Mouse (Mus musculus): ENCODE measurements around the gene Tmem168. TPM values are rescaled to one million over a fixed set of nuclear protein-coding genes. Genes with fewer than 3 reads are reported as not detected.

The Tmem168 gene
- polyA plus RNA-seq, 1 experiment from 2014 or later, result 25.5 TPM

DNA sequence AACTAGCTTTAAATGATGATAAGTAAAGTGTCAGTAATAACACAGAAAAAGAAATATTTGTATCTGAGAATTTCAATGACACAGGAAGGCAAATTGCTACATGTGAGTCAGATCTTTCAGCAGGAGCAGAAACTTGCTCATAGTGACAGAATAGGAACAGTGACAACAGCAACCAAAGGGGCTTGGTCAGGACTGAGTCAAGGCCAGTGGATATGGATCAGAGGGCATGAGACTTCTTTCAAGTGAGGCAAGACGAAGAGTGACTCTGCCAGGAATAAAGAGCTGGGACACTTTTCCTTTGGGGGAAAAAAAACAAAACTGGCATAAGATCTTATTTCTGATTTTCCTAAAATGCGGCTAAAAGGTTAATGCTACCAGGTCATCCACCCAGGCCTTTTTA, 52.6 kb downstream of the Tmem168 start:
- Histone ChIP-seq H3K9me3 (no peaks in the 10 kb centered on the region), H3K36me3 (no peaks in the 10 kb centered on the region), H3K4me3 (no peak overlapping the region), H3K9ac (no peak overlapping the region), H3K4me1 (replicated peaks) (no peaks in the 10 kb centered on the region), H3K4me2 (no peak overlapping the region), H3K27ac (no peak overlapping the region), H3K27me3 (no peaks in the 10 kb centered on the region)
- ATAC-seq (ENCODE audit: low FRiP score), result no peak
- WGBS, result 83% methylated on average over 2 of the region's 2 CpGs

DNA sequence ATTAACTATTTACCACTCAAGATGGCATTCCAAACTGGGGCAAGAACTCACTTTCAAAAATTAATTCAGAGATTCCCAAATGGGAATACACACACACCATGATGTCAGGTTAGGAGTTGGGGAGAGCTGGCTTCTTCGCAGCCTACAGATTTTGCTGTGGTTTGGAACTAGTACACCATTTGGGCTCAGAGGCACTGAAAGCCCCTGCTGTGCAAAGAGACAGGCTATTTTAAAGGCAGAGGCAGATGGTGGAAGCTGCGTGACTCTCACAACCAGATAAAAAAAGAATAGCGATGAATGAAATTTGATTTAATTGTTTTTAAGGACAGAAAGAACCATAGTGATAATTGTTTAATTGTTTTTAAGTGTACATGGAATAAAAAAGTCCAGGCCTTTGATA, 66.1 kb downstream of the Tmem168 start:
- ATAC-seq (ENCODE audit: low FRiP score), result no peak
- WGBS, result 78% methylated on average over 3 of the region's 3 CpGs

DNA sequence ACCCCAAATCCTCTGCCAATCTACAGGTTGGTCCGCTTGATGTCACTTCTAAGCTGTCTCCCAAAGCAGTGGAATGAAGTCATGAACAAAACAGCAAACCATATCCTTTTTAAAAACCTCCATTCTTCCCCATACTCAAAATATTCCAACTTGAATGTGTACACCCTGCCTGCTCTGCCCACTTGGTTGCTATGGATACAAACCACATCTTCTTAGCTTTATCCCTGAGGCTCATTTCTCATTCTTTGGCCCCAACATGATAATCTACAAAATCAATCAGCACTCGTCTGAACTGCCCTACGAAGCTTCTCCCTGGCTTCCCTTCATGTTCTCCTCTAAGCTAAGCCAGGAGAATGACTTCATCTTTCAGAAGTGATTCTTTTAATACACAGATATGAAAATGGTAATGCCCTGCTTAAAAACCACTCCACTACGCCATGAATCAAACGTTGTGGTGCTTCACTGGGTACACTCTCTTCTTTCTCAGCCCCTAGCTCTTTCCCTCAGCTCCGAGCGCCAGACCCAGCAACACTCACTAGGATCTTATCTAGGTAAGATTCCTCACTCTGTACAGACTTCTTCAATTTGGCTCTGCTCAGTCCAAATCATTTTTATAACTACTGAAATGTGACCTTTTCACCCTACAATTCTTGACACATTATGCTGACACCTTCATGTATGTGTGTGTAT, 70.5 kb downstream of the Tmem168 start:
- Histone ChIP-seq H3K9me3 (no peaks in the 10 kb centered on the region), H3K36me3 (no peaks in the 10 kb centered on the region), H3K9ac (no peak overlapping the region), H3K4me1 (replicated peaks) (no peaks in the 10 kb centered on the region), H3K27ac (no peak overlapping the region), H3K4me2 (no peak overlapping the region), H3K4me3 (no peak overlapping the region), H3K27me3 (no peaks in the 10 kb centered on the region)
- WGBS, result 73% methylated on average over 7 of the region's 7 CpGs
- ATAC-seq (ENCODE audit: low FRiP score), result no peak

More for the DNA sequence above, 66.1 kb downstream of the Tmem168 start:
- H3K4me2 ChIP-seq, result no peak overlapping the region
- no peak overlapping the region for H3K27ac ChIP-seq
- no peaks in the 10 kb centered on the region for H3K36me3 ChIP-seq
- no peak overlapping the region for H3K9ac ChIP-seq
- H3K4me3 ChIP-seq, result no peak overlapping the region
- no peaks in the 10 kb centered on the region for H3K9me3 ChIP-seq
- no peaks in the 10 kb centered on the region for H3K27me3 ChIP-seq
- no peaks in the 10 kb centered on the region for H3K4me1 ChIP-seq (replicated peaks)

Other genes with a start within 250 kb of the Tmem168 start
- 21.0 and 22.0 TPM in 2 replicates for gene Bmt2, start 69.9 kb upstream of the Tmem168 start, polyA plus RNA-seq (2015; fragmentation: Nextera tagmentation; extraction: Ambion mirVana)
- 83.3 and 84.2 TPM in 2 replicates for gene Gpr85, start 231.8 kb upstream of the Tmem168 start, polyA plus RNA-seq (2015; fragmentation: Nextera tagmentation; extraction: Ambion mirVana)